Mouse (Mus musculus) stomach, postnatal 0 days (tissue): ENCODE measurements around the gene Khsrp.

Experiments used
- CTCF ChIP-seq: IDR thresholded peaks from 2 replicates; pipeline ENCODE4 v1.5.1; 2016; ENCODE audit warnings: antibody characterized with exemption, low read depth, mild to moderate bottlenecking, moderate library complexity
- EP300 ChIP-seq: optimal IDR thresholded peaks from 2 replicates; pipeline ENCODE3; 2016; ENCODE audit warnings: antibody characterized with exemption

DNA sequence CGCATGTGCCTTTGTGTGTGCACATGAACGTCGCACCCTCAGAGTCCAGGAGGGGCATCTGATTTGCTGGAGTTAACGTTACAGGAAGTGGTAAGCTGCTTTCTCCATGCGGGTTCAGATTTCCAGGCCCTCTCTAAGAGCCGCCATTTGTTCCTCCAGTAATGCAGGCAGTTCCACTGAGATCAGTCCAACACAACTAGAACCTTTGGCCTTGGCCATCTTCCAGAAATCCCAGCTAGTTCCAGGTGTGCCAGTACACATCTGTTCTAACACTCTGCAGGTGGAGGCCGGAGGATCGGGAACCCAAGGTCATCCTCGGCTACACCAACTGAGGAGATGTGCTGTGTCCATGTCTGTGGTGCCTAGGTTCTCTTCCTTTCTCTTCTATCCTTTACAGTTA is 46.4 kb downstream of the Khsrp start:
- no peak for TF ChIP-seq CTCF
- TF ChIP-seq EP300 = no peak
